Mouse (Mus musculus) G1E (cell line): ENCODE data around the gene Vps13d.

Source experiments
- CTCF ChIP-seq: IDR thresholded peaks from 2 replicates; pipeline ENCODE4 v1.5.1; 2012; ENCODE audit warnings: low read depth, low read length, inconsistent platforms, mixed read lengths
- TAL1 ChIP-seq: conservative IDR thresholded peaks from 2 replicates; pipeline ENCODE4 v1.6.1; 2012; ENCODE audit warnings: low read depth, low read length, inconsistent platforms, mixed read lengths

- TF ChIP-seq CTCF (no peak), TAL1 (no peak)
Measured at GRCm38 (mm10) chr4:144980110-144980509, 214.7 kb downstream of the Vps13d start.
